Comparison of ENCODE assay signal across 14 mouse cellular contexts in the genomic region with DNA sequence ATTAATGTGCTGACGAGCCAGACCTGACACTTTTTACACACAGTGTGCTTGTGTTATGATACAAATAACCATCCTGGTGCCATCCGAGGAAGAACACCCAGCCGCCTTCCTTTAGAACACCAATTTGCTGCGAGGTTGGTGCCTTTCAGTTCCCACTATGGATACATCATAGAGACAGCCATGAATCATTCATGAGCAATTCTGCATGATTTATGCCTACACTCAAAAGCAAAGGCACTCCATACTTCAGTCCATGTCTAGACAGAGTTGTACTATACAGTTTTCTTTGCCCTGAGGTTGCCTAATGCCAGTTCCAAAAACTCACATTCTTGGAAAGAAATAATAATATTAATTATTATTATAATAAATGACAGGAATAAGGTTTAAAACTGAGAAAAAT.
A peak's percentile ranks its signal among the peaks of the same experiment; 100 is the strongest.
DNase-seq lines count a peak whose midpoint lies in the region; ATAC-seq and TF ChIP-seq lines count a peak whose summit lies in the region.
"Had no signal": no experiment of that assay in that cellular context is flagged by ENCODE, and none has a peak within 500 bp of the region (broad histone marks: within the 10 kb centered on the region; RNA-seq: fewer than 3 reads in every experiment).

No protein-coding gene starts in this region.

- ATAC-seq in forebrain, embryonic 15.5 days (replicated peaks): peak; percentile 63; the same call in 1 of the 2 replicates
- ATAC-seq in forebrain, embryonic 12.5 days (ENCODE audit: low FRiP score): no peak
- ATAC-seq in forebrain, postnatal 0 days: peak; percentile 74
- ATAC-seq in midbrain, embryonic 15.5 days (replicated peaks): peak; percentile 89
- ATAC-seq: lung, postnatal 0 days had no signal

- H3K4me2 ChIP-seq in forebrain, embryonic 15.5 days (replicated peaks): no peak overlapping the region
- no peak overlapping the region for H3K4me2 ChIP-seq in forebrain, embryonic 12.5 days
- no peak overlapping the region for H3K4me2 ChIP-seq in forebrain, postnatal 0 days (ENCODE audit: low read depth)
- no peak overlapping the region for H3K4me2 ChIP-seq in midbrain, embryonic 15.5 days
- H3K4me2 ChIP-seq: limb, embryonic 15.5 days had no signal

- no peaks in the 10 kb centered on the region for H3K36me3 ChIP-seq in forebrain, embryonic 15.5 days
- no peaks in the 10 kb centered on the region for H3K36me3 ChIP-seq in forebrain, embryonic 12.5 days (replicated peaks)
- no peaks in the 10 kb centered on the region for H3K36me3 ChIP-seq in forebrain, postnatal 0 days (ENCODE audit: insufficient read depth)
- no peaks in the 10 kb centered on the region for H3K36me3 ChIP-seq in midbrain, embryonic 15.5 days (replicated peaks)
- H3K36me3 ChIP-seq: limb, embryonic 15.5 days had no signal

- H3K27me3 ChIP-seq in forebrain, embryonic 15.5 days: no peaks in the 10 kb centered on the region
- no peaks in the 10 kb centered on the region for H3K27me3 ChIP-seq in forebrain, embryonic 12.5 days
- no peaks in the 10 kb centered on the region for H3K27me3 ChIP-seq in forebrain, postnatal 0 days (ENCODE audit: insufficient read depth, low read length)
- H3K27me3 ChIP-seq in midbrain, embryonic 15.5 days (replicated peaks): no peaks in the 10 kb centered on the region
- H3K27me3 ChIP-seq: limb, embryonic 15.5 days had no signal

- H3K9me3 ChIP-seq in forebrain, embryonic 15.5 days: no peaks in the 10 kb centered on the region
- no peaks in the 10 kb centered on the region for H3K9me3 ChIP-seq in forebrain, embryonic 12.5 days
- H3K9me3 ChIP-seq in forebrain, postnatal 0 days (ENCODE audit: low read length): no peaks in the 10 kb centered on the region
- no peaks in the 10 kb centered on the region for H3K9me3 ChIP-seq in midbrain, embryonic 15.5 days
- H3K9me3 ChIP-seq: limb, embryonic 15.5 days had no signal

- peak; percentile 6 for DNase-seq in 3T3-L1 (ENCODE audit: low read depth, low spot score)
- DNase-seq in forebrain, postnatal 0 days: no peak
- DNase-seq in spleen, adult 12 weeks (ENCODE audit: low spot score): no peak
- no peak for DNase-seq in layer of hippocampus, postnatal 14 days (ENCODE audit: low spot score in 2 of 2)
- DNase-seq: B cell, adult 2 months; cerebellum, adult 9-10 months; kidney, adult 11 months had no signal

- 54% methylated on average over 4 of the region's 4 CpGs for WGBS in forebrain, embryonic 15.5 days
- 79% methylated on average over 4 of the region's 4 CpGs for WGBS in forebrain, embryonic 12.5 days
- 42% methylated on average over 4 of the region's 4 CpGs for WGBS in forebrain, postnatal 0 days
- 36% methylated on average over 4 of the region's 4 CpGs for WGBS in midbrain, embryonic 15.5 days

- no peaks in the 10 kb centered on the region; the same call in 1 of the 2 replicates for H3K4me1 ChIP-seq in forebrain, embryonic 15.5 days
- H3K4me1 ChIP-seq in forebrain, embryonic 12.5 days: no peaks in the 10 kb centered on the region; the same call in 1 of the 2 replicates
- H3K4me1 ChIP-seq in forebrain, postnatal 0 days (ENCODE audit: insufficient read depth): no peaks in the 10 kb centered on the region; the same call in 1 of the 2 replicates
- peaks cover 4% of the 10 kb centered on the region; the same call in 1 of the 2 replicates for H3K4me1 ChIP-seq in midbrain, embryonic 15.5 days
- H3K4me1 ChIP-seq: limb, embryonic 15.5 days had no signal

- H3K27ac ChIP-seq in forebrain, embryonic 15.5 days (replicated peaks): no peak overlapping the region
- H3K27ac ChIP-seq in forebrain, embryonic 12.5 days: no peak overlapping the region
- no peak overlapping the region for H3K27ac ChIP-seq in forebrain, postnatal 0 days (ENCODE audit: low read depth, low read length)
- H3K27ac ChIP-seq in midbrain, embryonic 15.5 days: no peak overlapping the region
- H3K27ac ChIP-seq: kidney, postnatal 0 days; limb, embryonic 15.5 days; stomach, postnatal 0 days had no signal

- H3K4me3 ChIP-seq in forebrain, embryonic 15.5 days: no peak overlapping the region
- H3K4me3 ChIP-seq in forebrain, embryonic 12.5 days (replicated peaks): no peak overlapping the region
- H3K4me3 ChIP-seq in forebrain, postnatal 0 days (ENCODE audit: low read depth, low read length): no peak overlapping the region
- no peak overlapping the region for H3K4me3 ChIP-seq in midbrain, embryonic 15.5 days
- H3K4me3 ChIP-seq: limb, embryonic 15.5 days had no signal

- TF ChIP-seq CTCF in forebrain, postnatal 0 days (IDR thresholded peaks at IDR 0.05; ENCODE audit: low read depth): no peak

- H3K9ac ChIP-seq in forebrain, embryonic 15.5 days (replicated peaks): no peak overlapping the region
- H3K9ac ChIP-seq in forebrain, embryonic 12.5 days: no peak overlapping the region
- no peak overlapping the region for H3K9ac ChIP-seq in forebrain, postnatal 0 days
- H3K9ac ChIP-seq in midbrain, embryonic 15.5 days: no peak overlapping the region
- H3K9ac ChIP-seq: limb, embryonic 15.5 days had no signal
